Mouse (Mus musculus) lung, embryonic 15.5 days (tissue): Measurements from ENCODE around the gene Sorbs1. TPM values are rescaled to one million over a fixed set of nuclear protein-coding genes. Genes with fewer than 3 reads are reported as not detected.

Experiments used
- ATAC-seq: fragments of 200-750 bp; cut with Nextera tagmentation; 2 replicates; pipeline ENCODE4 v1.8.0; 2017; ENCODE audit warnings: moderate number of reproducible peaks, borderline replicate concordance; ENCODE audit not compliant: low FRiP score, low TSS enrichment; ENCODE audit errors: extremely low read depth
- H3K27ac ChIP-seq: fragments of 300-500 bp; sonication (generic); 2 replicates; pipeline ENCODE4 v1.5.1; 2015; ENCODE audit warnings: moderate library complexity, mild to moderate bottlenecking, inconsistent platforms
- H3K27me3 ChIP-seq: fragments of 300-500 bp; sonication (generic); 2 replicates; pipeline ENCODE4 v1.6.1; 2015; ENCODE audit warnings: inconsistent platforms
- H3K36me3 ChIP-seq: fragments of 300-500 bp; sonication (generic); 2 replicates; pipeline ENCODE4 v1.6.1; 2015; ENCODE audit warnings: inconsistent platforms
- H3K4me1 ChIP-seq: fragments of 300-500 bp; sonication (generic); 2 replicates; pipeline ENCODE4 v1.6.1; 2015; ENCODE audit warnings: inconsistent platforms
- H3K4me2 ChIP-seq: fragments of 300-500 bp; sonication (generic); 2 replicates; pipeline ENCODE4 v1.6.1; 2015; ENCODE audit warnings: inconsistent platforms, mild to moderate bottlenecking, moderate library complexity
- H3K4me3 ChIP-seq: fragments of 300-500 bp; sonication (generic); 2 replicates; pipeline ENCODE4 v1.5.1; 2015; ENCODE audit warnings: mild to moderate bottlenecking, inconsistent platforms
- H3K9ac ChIP-seq: fragments of 300-500 bp; sonication (generic); 2 replicates; pipeline ENCODE4 v1.6.1; 2015; ENCODE audit warnings: inconsistent platforms
- H3K9me3 ChIP-seq: fragments of 300-500 bp; sonication (generic); 2 replicates; pipeline ENCODE4 v1.6.1; 2016; ENCODE audit warnings: inconsistent platforms
- WGBS: fragments of 180-500 bp; shearing (Covaris S2); methylation state at CpG from one replicate; pipeline ENCODE4 v1.1.7; 2015; 5-methylcytosine and 5-hydroxymethylcytosine counted together
- polyA plus RNA-seq: library from polyadenylated mRNA; unstranded; fragments of >200 nt; fragmentation: Nextera tagmentation; extraction: Ambion mirVana; gene quantifications from 2 replicates; pipeline ENCODE4 v1.2.1, GENCODE M21; 2015

The Sorbs1 gene
- polyA plus RNA-seq, 1 experiment from 2014 or later: 45.6 TPM

- Histone ChIP-seq H3K4me3 (peak overlapping the region; percentile 95), H3K4me1 (peaks cover 33% of the 10 kb centered on the region), H3K9ac (0 out of 2 replicates have a peak overlapping the region, but pooled peaks have one; percentile 86), H3K9me3 (no peaks in the 10 kb centered on the region), H3K4me2 (peak overlapping the region; percentile 92), H3K27ac (0 out of 2 replicates have a peak overlapping the region, but pooled peaks have one; percentile 24), H3K36me3 (no peaks in the 10 kb centered on the region), H3K27me3 (no peaks in the 10 kb centered on the region)
- WGBS: 11% methylated on average over 5 of the region's 5 CpGs
- ATAC-seq: no peak
Measured at GRCm38 (mm10) chr19:40511679-40512309, 1.8 kb downstream of the Sorbs1 start.

- WGBS: 45% methylated on average over 8 of the region's 8 CpGs
- peaks cover 33% of the 10 kb centered on the region for H3K4me1 ChIP-seq
- H3K9ac ChIP-seq: 0 out of 2 replicates have a peak overlapping the region, but pooled peaks have one; percentile 7
- no peaks in the 10 kb centered on the region for H3K36me3 ChIP-seq
- peak overlapping the region; percentile 92 for H3K4me2 ChIP-seq
- 0 out of 2 replicates have a peak overlapping the region, but pooled peaks have one; percentile 20 for H3K27ac ChIP-seq
- no peak for ATAC-seq
- no peaks in the 10 kb centered on the region for H3K27me3 ChIP-seq
- H3K4me3 ChIP-seq: 0 out of 2 replicates have a peak overlapping the region, but pooled peaks have one; percentile 0
- H3K9me3 ChIP-seq: no peaks in the 10 kb centered on the region
Measured at GRCm38 (mm10) chr19:40511100-40511439, 2.5 kb downstream of the Sorbs1 start.

DNA sequence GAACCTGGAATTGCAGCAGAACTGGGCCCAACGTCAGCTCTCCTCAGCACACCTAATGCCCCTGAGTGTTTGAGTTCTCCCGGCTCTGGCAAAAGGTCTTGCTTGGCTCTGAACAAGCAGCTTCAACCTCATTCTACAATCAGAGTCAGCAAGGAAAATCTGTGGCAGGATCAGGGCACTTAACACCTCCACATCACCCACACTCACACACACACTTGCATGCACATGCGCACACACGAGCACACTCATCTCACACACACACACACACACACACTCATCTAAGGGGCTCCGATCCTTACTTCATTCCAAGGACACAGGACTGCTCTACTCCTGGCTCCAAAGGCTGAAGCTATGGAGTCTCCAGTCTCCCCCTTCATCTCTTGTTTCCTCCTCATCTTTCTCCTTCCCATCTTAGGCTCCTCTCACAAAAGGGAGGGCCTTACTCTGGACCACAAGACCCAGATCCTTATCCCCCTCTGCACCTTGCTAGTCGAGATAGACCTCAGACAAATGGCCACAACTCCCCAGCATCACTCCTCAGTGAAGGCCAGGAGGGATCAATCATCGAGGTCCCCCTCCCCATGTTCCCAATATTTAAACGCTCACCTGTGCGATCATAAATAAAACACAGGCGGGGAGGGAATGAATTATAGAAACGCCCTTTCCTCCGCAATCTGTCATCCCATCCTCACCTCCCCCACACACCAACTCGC lies 3.0 kb downstream of the Sorbs1 start:
- WGBS: 52% methylated on average over 13 of the region's 13 CpGs
- no peak for ATAC-seq
- Histone ChIP-seq H3K27ac (no peak overlapping the region), H3K36me3 (no peaks in the 10 kb centered on the region), H3K4me1 (peaks cover 33% of the 10 kb centered on the region), H3K4me3 (no peak overlapping the region), H3K9me3 (no peaks in the 10 kb centered on the region), H3K4me2 (peak overlapping the region; percentile 92; the same call in 1 of the 2 replicates), H3K27me3 (no peaks in the 10 kb centered on the region), H3K9ac (no peak overlapping the region)

- no peak overlapping the region for H3K4me2 ChIP-seq
- no peak overlapping the region for H3K9ac ChIP-seq
- H3K36me3 ChIP-seq: no peaks in the 10 kb centered on the region
- H3K9me3 ChIP-seq: no peaks in the 10 kb centered on the region
- no peaks in the 10 kb centered on the region for H3K27me3 ChIP-seq
- 70% methylated on average over 2 of the region's 2 CpGs for WGBS
- no peak overlapping the region for H3K4me3 ChIP-seq
- no peak overlapping the region for H3K27ac ChIP-seq
- peaks cover 33% of the 10 kb centered on the region for H3K4me1 ChIP-seq
- no peak for ATAC-seq
Measured at GRCm38 (mm10) chr19:40509274-40509673, 4.3 kb downstream of the Sorbs1 start.

GRCm38 (mm10) chr19:40508851-40509250 lies 4.7 kb downstream of the Sorbs1 start:
- no peak overlapping the region for H3K4me3 ChIP-seq
- H3K4me2 ChIP-seq: no peak overlapping the region
- no peak for ATAC-seq
- 34% methylated on average over 2 of the region's 2 CpGs for WGBS
- peaks cover 33% of the 10 kb centered on the region for H3K4me1 ChIP-seq
- H3K27me3 ChIP-seq: no peaks in the 10 kb centered on the region
- no peak overlapping the region for H3K9ac ChIP-seq
- H3K36me3 ChIP-seq: no peaks in the 10 kb centered on the region
- H3K27ac ChIP-seq: no peak overlapping the region
- no peaks in the 10 kb centered on the region for H3K9me3 ChIP-seq

GRCm38 (mm10) chr19:40506965-40507364 lies 6.6 kb downstream of the Sorbs1 start:
- no peaks in the 10 kb centered on the region for H3K9me3 ChIP-seq
- no peak overlapping the region for H3K4me2 ChIP-seq

GRCm38 (mm10) chr19:40504336-40504735 lies 9.2 kb downstream of the Sorbs1 start:
- Histone ChIP-seq H3K4me2 (no peak overlapping the region), H3K27me3 (no peaks in the 10 kb centered on the region), H3K27ac (no peak overlapping the region), H3K4me1 (0 out of 2 replicates have a peak, but pooled peaks cover 3% of the 10 kb centered on the region), H3K4me3 (no peak overlapping the region), H3K9ac (no peak overlapping the region), H3K36me3 (no peaks in the 10 kb centered on the region), H3K9me3 (no peaks in the 10 kb centered on the region)
- WGBS: 65% methylated on average over 7 of the region's 7 CpGs
- ATAC-seq: no peak

More at GRCm38 (mm10) chr19:40506965-40507364, 6.6 kb downstream of the Sorbs1 start:
- WGBS: 92% methylated on average over 3 of the region's 3 CpGs
- Histone ChIP-seq H3K4me3 (no peak overlapping the region), H3K9ac (no peak overlapping the region), H3K36me3 (no peaks in the 10 kb centered on the region), H3K27ac (no peak overlapping the region), H3K27me3 (no peaks in the 10 kb centered on the region), H3K4me1 (peaks cover 24% of the 10 kb centered on the region)
- ATAC-seq: no peak

DNA sequence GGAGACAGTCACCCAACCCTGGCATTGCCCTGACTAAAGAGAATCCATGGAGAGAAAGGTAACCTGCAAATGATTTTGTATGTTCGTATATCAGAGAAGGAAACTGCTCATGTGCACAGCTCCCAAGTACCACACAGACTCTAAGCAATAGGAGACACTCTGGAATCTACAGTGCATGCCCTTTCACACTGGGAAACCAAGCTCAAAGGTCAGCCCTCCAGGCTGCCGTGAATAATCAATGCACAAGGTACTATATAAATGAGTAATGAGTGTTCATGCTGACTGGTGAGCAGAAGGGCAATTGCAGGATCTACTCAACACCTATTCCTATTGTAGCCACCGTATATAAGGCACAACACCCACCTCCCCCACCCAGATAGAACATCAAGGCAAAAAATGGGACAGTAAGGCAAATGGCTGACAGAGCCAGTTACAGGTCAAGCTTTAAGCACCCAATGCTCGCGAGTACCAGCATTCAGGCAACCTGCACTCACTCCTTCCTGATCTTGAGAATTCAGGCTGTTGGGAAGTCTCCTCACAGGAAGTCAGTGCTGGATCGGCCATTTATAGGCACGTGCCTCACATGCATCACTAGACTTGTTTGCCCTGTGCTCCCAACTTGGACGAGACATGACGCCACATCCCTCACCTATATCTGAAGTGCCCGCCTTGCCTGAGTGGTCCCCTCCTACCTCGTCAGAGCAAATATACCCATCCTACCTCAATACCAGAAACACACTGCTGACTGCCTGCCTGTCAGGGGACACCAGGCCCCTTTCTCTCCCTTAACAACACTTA lies 13.4 kb downstream of the Sorbs1 start:
- no peaks in the 10 kb centered on the region for H3K9me3 ChIP-seq
- no peak for ATAC-seq
- H3K4me3 ChIP-seq: no peak overlapping the region
- no peaks in the 10 kb centered on the region for H3K36me3 ChIP-seq
- no peaks in the 10 kb centered on the region for H3K4me1 ChIP-seq
- H3K9ac ChIP-seq: no peak overlapping the region
- H3K4me2 ChIP-seq: no peak overlapping the region
- H3K27ac ChIP-seq: no peak overlapping the region
- WGBS: 67% methylated on average over 11 of the region's 11 CpGs
- H3K27me3 ChIP-seq: no peaks in the 10 kb centered on the region

GRCm38 (mm10) chr19:40499141-40499540 lies 14.4 kb downstream of the Sorbs1 start:
- Histone ChIP-seq H3K27ac (no peak overlapping the region), H3K36me3 (no peaks in the 10 kb centered on the region), H3K4me2 (no peak overlapping the region), H3K4me1 (no peaks in the 10 kb centered on the region), H3K9ac (no peak overlapping the region), H3K4me3 (no peak overlapping the region), H3K27me3 (no peaks in the 10 kb centered on the region), H3K9me3 (no peaks in the 10 kb centered on the region)
- peak; percentile 39 for ATAC-seq
- WGBS: 53% methylated on average over 8 of the region's 8 CpGs

DNA sequence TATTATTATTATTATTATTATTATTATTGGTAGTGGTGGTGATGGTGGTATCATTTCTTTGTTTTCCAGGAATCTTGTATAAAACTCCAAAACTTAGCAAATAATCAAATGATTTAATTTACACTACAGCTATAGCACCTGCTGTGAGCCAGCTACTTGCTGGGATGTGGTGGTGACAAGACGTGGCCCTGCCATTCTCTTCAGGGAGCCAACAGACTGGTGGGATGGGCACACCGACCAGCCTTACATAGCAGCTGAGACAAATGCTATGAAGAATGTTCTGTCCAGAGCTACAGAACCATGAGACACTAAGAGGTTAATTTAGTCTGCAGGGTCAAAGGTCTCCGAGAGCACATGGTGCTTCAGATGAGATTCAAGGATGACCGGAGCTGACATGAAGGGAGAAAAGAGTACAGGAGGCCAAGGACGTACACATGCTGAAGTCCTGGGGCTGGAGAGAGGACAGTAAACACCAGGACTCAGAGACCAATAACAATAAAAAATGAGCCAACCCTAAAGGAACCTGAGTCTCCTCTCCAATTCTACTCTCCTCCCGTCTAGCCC lies 15.3 kb downstream of the Sorbs1 start:
- no peak overlapping the region for H3K4me2 ChIP-seq
- WGBS: 76% methylated on average over 6 of the region's 6 CpGs
- H3K27ac ChIP-seq: no peak overlapping the region

GRCm38 (mm10) chr19:40496509-40497267 lies 16.9 kb downstream of the Sorbs1 start:
- H3K4me1 ChIP-seq: peaks cover 14% of the 10 kb centered on the region

More for the DNA sequence above, 15.3 kb downstream of the Sorbs1 start:
- H3K9me3 ChIP-seq: no peaks in the 10 kb centered on the region
- no peaks in the 10 kb centered on the region for H3K36me3 ChIP-seq
- no peak overlapping the region for H3K4me3 ChIP-seq
- H3K27me3 ChIP-seq: no peaks in the 10 kb centered on the region
- H3K9ac ChIP-seq: no peak overlapping the region
- no peak for ATAC-seq
- 0 out of 2 replicates have a peak, but pooled peaks cover 3% of the 10 kb centered on the region for H3K4me1 ChIP-seq

More at GRCm38 (mm10) chr19:40496509-40497267, 16.9 kb downstream of the Sorbs1 start:
- H3K9me3 ChIP-seq: no peaks in the 10 kb centered on the region
- H3K9ac ChIP-seq: no peak overlapping the region
- H3K36me3 ChIP-seq: no peaks in the 10 kb centered on the region
- H3K4me2 ChIP-seq: no peak overlapping the region
- H3K4me3 ChIP-seq: no peak overlapping the region
- H3K27ac ChIP-seq: no peak overlapping the region
- ATAC-seq: no peak
- WGBS: 91% methylated on average over 11 of the region's 11 CpGs
- H3K27me3 ChIP-seq: no peaks in the 10 kb centered on the region
